Mouse (Mus musculus): ENCODE measurements at regions not wholly inside any gene's neighbourhood (a gene's known extent, or its start where the extent isn't known, plus 50 kb on each side); places are given as distances from the start of the nearest gene placed in this dataset.

DNA sequence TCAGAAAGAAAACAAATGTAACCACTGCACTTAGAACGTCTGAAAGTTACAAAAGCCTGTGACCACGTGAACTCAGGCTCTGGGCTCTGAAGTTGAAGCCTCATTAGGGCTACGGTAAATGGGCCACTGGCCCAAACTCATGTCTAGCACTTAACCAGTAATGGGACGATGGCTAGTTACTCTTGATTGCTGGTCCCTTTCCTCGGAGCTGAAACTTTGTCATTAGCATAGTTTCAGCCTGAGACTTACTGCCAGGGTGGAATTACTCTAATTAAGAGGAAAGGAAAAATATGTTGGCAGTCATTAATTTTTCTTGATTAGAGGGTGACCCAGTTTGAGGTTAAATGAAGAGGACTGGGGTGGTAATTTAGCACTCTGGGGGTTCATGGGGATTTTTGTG, 192.6 kb downstream of the Slc4a3 start:
- Histone ChIP-seq H3K27me3 (replicated peaks) (no peaks in the 10 kb centered on the region), H3K4me3 (replicated peaks) (no peak overlapping the region), H3K9me3 (peaks cover 7% of the 10 kb centered on the region; the same call in 1 of the 2 replicates), H3K4me1 (no peaks in the 10 kb centered on the region), H3K36me3 (replicated peaks; ENCODE audit: low read length) (no peaks in the 10 kb centered on the region)
- TF ChIP-seq FLI1 (IDR thresholded peaks at IDR 0.05; ENCODE audit: low read length) (no peak), GATA1 (IDR thresholded peaks at IDR 0.05; ENCODE audit: borderline replicate concordance, low read length) (no peak)

DNA sequence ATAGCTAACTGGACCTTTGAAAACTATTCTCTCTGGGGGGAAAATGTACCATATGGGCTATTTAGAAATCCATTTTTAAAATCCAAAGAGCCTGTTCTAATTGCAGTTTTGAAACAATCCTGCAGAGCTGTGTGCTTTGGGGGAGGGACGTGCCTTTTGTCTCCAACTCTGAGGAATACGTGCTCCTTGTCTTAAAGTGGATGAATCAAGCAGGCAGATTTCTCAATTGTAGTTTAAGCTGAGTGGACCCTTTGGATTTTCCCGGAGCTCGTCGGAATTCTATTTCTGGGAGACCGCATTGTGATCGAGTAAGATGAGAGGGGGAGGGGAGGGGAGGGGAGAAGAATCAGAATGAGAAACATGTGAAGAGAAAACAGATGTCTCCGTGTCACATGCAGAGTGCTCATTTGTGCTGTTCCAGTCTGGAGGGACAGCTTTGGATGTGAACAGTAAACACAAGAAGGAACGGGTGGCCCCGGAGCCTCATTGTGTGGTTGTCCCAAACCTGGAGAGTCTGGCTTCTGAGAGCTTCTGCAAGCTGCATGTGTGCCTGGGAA, 203.7 kb downstream of the Slc4a3 start:
- no peak for TF ChIP-seq FLI1 (IDR thresholded peaks at IDR 0.05; ENCODE audit: low read length)
- no peak for TF ChIP-seq GATA1 (IDR thresholded peaks at IDR 0.05; ENCODE audit: borderline replicate concordance, low read length)
- H3K4me3 ChIP-seq (replicated peaks) = no peak overlapping the region
- no peaks in the 10 kb centered on the region for H3K4me1 ChIP-seq
- no peaks in the 10 kb centered on the region for H3K36me3 ChIP-seq (replicated peaks; ENCODE audit: low read length)
- H3K9me3 ChIP-seq = peaks cover 12% of the 10 kb centered on the region
- no peaks in the 10 kb centered on the region for H3K27me3 ChIP-seq (replicated peaks)

DNA sequence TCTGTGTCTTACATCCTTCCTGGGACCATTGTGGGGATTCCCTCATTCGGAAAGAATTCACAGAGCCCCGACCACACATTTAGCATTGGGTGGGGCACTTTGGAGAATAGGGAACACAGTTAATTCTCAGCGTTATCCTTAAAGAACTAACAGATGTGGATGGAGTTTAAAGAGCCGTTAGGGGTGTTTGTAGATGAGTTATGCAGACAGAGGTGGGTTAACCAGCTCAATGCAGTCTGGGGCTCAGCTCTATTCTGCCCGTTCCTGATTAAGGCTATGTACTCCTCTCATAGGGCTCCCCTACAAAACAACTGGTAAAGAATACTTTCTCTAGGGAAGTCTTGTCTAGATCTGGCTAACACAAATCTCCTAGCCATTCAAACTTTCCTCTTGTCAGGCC, 226.1 kb downstream of the Slc4a3 start:
- H3K27me3 ChIP-seq (replicated peaks) = no peaks in the 10 kb centered on the region
- TF ChIP-seq GATA1 (IDR thresholded peaks at IDR 0.05; ENCODE audit: borderline replicate concordance, low read length) (no peak), FLI1 (IDR thresholded peaks at IDR 0.05; ENCODE audit: low read length) (no peak)
- peaks cover 40% of the 10 kb centered on the region for H3K9me3 ChIP-seq
- no peaks in the 10 kb centered on the region for H3K36me3 ChIP-seq (replicated peaks; ENCODE audit: low read length)
- no peak overlapping the region for H3K4me3 ChIP-seq (replicated peaks)
- peaks cover 3% of the 10 kb centered on the region; the same call in 1 of the 2 replicates for H3K4me1 ChIP-seq

DNA sequence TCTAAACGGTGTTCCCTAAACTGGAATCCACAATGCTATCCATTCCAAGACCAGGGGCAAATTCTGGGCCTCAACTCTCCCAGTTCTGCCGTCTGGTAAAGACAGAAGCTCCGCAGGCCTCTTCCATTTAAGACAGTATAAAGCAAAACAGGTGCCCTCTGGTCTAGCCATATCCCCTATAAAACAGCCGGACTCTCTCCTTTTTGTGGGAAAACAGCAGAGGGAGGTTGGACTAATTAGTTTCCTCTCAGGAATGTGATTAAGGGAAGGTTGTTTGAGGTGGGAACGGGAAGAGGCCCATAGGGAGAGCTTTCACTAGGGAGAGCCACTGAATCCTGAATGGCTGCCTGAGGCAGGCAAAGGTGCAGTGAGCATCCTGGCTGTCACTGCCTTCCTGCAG, 226.9 kb downstream of the Slc4a3 start:
- Histone ChIP-seq H3K4me3 (replicated peaks) (no peak overlapping the region), H3K27me3 (replicated peaks) (no peaks in the 10 kb centered on the region), H3K4me1 (peaks cover 3% of the 10 kb centered on the region; the same call in 1 of the 2 replicates), H3K9me3 (peaks cover 43% of the 10 kb centered on the region), H3K36me3 (replicated peaks; ENCODE audit: low read length) (no peaks in the 10 kb centered on the region)
- TF ChIP-seq FLI1 (IDR thresholded peaks at IDR 0.05; ENCODE audit: low read length) = no peak
- no peak for TF ChIP-seq GATA1 (IDR thresholded peaks at IDR 0.05; ENCODE audit: borderline replicate concordance, low read length)

DNA sequence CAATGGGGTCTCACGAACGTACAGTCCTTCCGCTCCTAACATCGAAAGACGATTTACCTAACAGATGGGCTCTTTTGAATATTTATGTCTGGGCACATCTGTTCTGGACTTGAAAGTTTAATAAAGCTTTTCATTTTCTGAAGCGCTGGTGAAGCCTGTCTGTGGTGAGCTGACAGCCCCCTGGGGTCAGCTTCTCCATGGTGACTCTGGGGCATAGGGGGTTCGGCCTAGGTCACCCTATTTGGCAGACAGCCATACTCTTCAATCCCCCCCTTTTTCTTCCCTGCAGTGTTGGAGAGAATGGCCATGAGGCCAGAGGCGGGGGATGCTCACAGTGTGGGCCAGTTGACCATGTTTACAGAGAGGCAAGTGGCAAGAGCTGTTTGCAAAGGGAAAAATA, 232.8 kb downstream of the Slc4a3 start:
- H3K9me3 ChIP-seq = peaks cover 40% of the 10 kb centered on the region
- H3K36me3 ChIP-seq (replicated peaks; ENCODE audit: low read length) = no peaks in the 10 kb centered on the region
- TF ChIP-seq FLI1 (IDR thresholded peaks at IDR 0.05; ENCODE audit: low read length) = no peak
- TF ChIP-seq GATA1 (IDR thresholded peaks at IDR 0.05; ENCODE audit: borderline replicate concordance, low read length) = no peak
- no peaks in the 10 kb centered on the region for H3K4me1 ChIP-seq
- no peaks in the 10 kb centered on the region for H3K27me3 ChIP-seq (replicated peaks)
- H3K4me3 ChIP-seq (replicated peaks) = no peak overlapping the region

DNA sequence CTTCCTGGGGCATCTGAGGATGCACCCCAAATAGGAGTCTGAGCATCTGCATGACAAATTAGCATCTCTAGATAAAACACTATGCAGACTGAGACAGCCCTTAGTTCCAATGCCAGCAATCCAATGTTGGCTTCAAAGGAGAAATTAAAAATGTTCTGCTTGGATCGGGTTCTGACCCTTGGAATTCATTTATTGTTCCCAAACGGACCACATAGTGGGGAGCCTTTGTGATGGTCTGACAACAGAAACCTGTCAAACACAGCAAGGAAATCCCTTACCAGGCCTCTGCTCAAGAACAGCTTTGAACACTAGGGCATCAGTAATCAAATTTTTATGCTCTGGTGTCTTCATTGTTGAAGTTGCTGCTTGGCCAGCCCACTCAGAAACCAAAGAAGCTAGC, 237.1 kb downstream of the Slc4a3 start:
- TF ChIP-seq GATA1 (IDR thresholded peaks at IDR 0.05; ENCODE audit: borderline replicate concordance, low read length) (no peak), FLI1 (IDR thresholded peaks at IDR 0.05; ENCODE audit: low read length) (no peak)
- Histone ChIP-seq H3K36me3 (replicated peaks; ENCODE audit: low read length) (no peaks in the 10 kb centered on the region), H3K4me1 (no peaks in the 10 kb centered on the region), H3K27me3 (replicated peaks) (no peaks in the 10 kb centered on the region), H3K9me3 (peaks cover 33% of the 10 kb centered on the region), H3K4me3 (replicated peaks) (no peak overlapping the region)

DNA sequence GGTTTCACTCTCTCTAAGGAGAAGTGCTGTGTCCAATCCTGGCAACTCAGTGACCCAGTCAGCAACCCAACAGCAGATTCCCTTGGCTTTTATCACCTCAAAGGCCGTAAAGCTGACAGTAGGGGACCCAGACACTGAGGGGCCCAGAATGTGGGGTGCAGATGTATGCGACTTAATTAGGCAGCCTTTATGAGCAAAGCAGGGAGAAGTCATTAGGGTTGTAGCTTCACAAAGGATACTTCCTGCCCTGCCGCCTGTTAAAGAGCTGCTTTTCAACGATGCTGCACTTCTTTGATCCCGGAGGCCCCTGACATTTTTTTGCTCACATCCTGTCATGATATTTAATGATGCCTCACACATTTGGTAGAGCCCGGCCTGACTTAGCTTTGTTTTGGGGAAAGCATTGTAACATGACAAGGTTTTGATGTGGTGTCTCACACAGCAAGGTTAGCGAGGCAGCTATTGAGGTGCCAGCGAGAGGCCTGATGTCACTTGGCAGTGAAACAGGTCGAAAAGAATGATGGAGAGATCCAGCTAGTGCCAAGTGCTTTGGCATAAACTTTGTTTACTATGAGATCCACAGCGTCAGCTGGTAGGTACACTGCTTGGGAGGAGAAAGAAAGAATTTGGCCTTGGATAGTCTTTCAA, 240.2 kb downstream of the Slc4a3 start:
- H3K27me3 ChIP-seq (replicated peaks) = no peaks in the 10 kb centered on the region
- no peaks in the 10 kb centered on the region for H3K36me3 ChIP-seq (replicated peaks; ENCODE audit: low read length)
- H3K9me3 ChIP-seq = peaks cover 23% of the 10 kb centered on the region
- no peaks in the 10 kb centered on the region for H3K4me1 ChIP-seq
- no peak overlapping the region for H3K4me3 ChIP-seq (replicated peaks)
- TF ChIP-seq FLI1 (IDR thresholded peaks at IDR 0.05; ENCODE audit: low read length) = no peak
- no peak for TF ChIP-seq GATA1 (IDR thresholded peaks at IDR 0.05; ENCODE audit: borderline replicate concordance, low read length)

DNA sequence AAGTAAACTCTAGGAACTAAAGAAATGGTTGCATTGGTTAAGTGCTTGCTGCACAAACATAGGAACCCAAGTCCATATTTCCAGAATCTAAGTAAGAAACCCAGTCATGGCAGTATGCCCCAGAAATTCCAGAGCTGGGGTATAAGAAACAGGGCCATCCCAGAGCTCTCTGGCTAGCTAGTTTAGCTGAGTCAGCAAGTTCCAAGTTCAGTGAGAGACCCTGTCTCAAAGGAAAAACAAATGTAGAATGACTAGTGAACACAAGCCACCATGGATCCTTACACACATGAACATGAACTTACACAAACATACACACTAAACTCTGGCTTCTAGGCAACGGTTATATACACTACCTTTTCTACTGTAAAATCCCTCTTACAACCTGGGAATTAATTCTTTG, 245.4 kb downstream of the Slc4a3 start:
- no peaks in the 10 kb centered on the region for H3K27me3 ChIP-seq (replicated peaks)
- no peaks in the 10 kb centered on the region for H3K4me1 ChIP-seq
- H3K4me3 ChIP-seq (replicated peaks) = no peak overlapping the region
- peaks cover 17% of the 10 kb centered on the region for H3K9me3 ChIP-seq
- no peaks in the 10 kb centered on the region for H3K36me3 ChIP-seq (replicated peaks; ENCODE audit: low read length)
- no peak for TF ChIP-seq FLI1 (IDR thresholded peaks at IDR 0.05; ENCODE audit: low read length)
- no peak for TF ChIP-seq GATA1 (IDR thresholded peaks at IDR 0.05; ENCODE audit: borderline replicate concordance, low read length)

DNA sequence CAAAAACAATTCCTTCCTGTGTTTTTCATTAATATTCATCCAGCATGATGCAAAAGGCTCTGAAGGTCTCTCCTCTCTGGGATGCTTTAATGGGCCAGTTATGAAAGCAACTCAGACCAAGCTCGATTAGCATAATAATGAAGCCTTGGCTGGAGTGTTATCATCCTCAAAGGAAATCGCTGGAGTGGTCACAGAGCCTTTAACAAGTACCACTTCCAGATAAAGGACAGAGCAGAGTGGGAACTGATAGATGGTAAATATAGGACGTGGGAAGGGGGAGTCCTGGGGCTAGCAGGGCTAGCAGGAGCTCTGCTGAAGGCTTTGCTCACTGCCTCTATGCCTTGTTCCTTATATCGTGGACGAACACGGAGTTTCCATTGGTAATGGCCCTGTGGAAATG, 251.7 kb downstream of the Slc4a3 start:
- Histone ChIP-seq H3K27me3 (replicated peaks) (no peaks in the 10 kb centered on the region), H3K4me3 (replicated peaks) (no peak overlapping the region), H3K36me3 (replicated peaks; ENCODE audit: low read length) (no peaks in the 10 kb centered on the region), H3K9me3 (0 out of 2 replicates have a peak, but pooled peaks cover 14% of the 10 kb centered on the region), H3K4me1 (no peaks in the 10 kb centered on the region)
- TF ChIP-seq GATA1 (IDR thresholded peaks at IDR 0.05; ENCODE audit: borderline replicate concordance, low read length) (no peak), FLI1 (IDR thresholded peaks at IDR 0.05; ENCODE audit: low read length) (no peak)

DNA sequence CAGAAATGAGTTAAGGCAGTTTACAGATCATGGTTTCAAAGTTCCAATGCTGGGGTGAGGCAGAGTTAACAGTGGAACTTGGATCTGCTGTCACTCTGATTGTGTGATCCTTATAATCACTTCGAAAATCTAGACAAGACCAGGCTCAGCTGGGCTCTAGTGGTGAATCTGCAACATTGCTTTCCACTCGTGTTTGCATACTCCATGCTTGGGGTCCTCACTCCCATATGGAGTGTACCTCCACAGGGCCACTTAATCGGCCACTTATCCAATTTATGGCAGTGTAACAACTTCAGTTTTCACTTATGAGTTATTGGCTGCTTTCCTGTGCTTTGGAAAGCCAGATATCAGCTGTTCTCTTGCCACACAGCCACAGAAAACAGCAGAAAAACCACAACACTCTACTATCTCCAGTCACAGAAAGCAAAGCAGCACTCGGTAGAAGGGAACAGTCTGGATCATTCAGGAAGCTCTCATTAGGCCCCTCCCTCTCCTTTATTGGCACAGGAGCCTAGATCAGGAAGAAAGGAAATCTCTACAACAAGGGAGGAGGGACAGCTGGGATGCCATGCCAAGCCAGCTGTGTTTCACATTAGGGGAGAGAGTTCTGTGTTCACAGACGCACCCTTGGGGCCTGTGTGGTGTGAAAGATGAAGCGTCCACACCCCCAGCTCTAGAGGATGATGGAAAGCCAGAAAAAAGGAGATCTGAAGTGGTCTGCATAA, 252.5 kb downstream of the Slc4a3 start:
- Histone ChIP-seq H3K27me3 (replicated peaks) (no peaks in the 10 kb centered on the region), H3K36me3 (replicated peaks; ENCODE audit: low read length) (no peaks in the 10 kb centered on the region), H3K4me1 (no peaks in the 10 kb centered on the region), H3K4me3 (replicated peaks) (no peak overlapping the region), H3K9me3 (0 out of 2 replicates have a peak, but pooled peaks cover 10% of the 10 kb centered on the region)
- TF ChIP-seq FLI1 (IDR thresholded peaks at IDR 0.05; ENCODE audit: low read length) = no peak
- TF ChIP-seq GATA1 (IDR thresholded peaks at IDR 0.05; ENCODE audit: borderline replicate concordance, low read length) = no peak
